Mouse (Mus musculus) cerebellum, adult 9-11 months (tissue): Measurements from ENCODE around the gene Sirt3.

Experiments used
- DNase-seq: peaks from one replicate; pipeline ENCODE4 v3.0.0; 2022

Gene Sirt3

DNA sequence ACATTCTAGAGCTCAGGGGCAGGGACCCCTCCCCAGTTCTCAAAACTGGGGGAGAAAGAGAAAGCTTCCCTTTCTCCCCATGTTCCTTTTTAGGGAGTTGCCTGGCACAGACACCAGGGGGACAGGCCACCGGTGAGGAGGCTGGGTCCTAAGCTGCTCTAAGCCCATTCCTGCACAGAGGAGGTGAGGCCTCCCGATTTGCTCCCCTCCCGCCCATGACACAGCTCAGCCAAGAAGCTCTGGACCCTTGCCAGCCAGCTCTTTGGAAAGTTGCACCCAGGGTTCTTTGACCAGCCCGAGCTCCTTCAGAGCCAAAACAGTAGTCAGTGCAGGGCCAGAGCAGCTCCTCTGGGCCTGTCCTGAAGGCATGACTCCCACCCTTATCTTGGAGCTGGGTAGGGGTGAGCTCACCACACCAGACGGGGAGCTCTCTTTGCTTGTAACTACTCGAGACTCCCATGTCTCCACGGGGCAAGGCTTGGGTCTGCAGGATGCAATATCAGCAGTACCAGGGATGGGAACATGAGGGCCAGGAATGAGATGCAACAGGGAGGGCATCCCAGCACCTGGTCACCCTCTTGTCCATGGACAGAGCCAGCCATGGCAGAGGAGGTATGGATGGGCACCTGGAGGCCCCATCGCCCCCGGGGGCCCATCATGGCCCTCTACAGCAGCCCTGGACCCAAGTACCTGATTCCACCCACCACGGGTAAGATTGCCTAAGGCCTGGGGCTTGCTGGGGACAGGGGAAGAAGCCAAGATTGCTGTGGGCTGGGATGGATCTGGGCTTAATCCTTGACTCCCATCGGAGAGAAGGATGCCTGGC lies 34.1 kb downstream of the Sirt3 start, which contains the start of gene Odf3:
TSS of gene Odf3 (plus strand) at position 51 of the 826 bp plus-strand sequence.
- no peak for DNase-seq

DNA sequence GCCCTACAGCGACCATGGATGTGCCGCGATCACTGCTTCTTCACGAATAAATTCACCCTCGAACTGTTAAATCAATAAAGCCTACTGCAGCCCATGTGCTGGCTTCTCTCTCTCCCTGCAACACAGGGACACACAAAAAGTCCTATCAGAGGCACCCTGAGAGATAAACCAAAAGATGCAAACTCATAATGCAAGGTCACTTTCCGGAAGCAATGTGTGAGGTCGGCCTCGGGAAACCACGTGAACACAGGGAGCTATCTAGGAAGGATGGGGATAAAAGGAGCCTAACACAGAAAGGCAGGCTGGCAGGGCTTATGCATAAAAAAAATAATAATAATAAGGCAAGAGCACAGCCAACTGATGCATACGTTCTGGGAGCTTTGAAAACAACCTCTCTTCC lies 35.4 kb downstream of the Sirt3 start:
- no peak for DNase-seq

DNA sequence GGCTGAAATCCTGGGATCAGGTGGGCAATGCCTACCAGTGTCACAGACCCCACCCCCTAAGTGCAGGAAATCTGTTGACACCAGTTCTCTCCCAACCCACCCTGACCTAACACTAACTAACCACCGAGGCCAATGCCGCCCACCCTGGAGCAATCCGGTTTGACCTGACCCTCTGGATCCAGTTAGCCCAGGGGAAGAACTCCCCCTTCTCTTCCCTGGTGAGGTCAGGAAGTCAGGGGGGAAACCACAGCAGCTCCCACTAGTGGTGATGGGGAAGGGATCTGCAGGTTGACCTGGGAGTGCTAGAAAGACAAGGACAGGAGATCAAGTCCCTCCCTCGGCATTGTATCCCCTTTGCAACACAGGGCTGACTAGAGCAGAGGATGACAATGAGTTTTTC lies 36.4 kb downstream of the Sirt3 start:
- DNase-seq = no peak

DNA sequence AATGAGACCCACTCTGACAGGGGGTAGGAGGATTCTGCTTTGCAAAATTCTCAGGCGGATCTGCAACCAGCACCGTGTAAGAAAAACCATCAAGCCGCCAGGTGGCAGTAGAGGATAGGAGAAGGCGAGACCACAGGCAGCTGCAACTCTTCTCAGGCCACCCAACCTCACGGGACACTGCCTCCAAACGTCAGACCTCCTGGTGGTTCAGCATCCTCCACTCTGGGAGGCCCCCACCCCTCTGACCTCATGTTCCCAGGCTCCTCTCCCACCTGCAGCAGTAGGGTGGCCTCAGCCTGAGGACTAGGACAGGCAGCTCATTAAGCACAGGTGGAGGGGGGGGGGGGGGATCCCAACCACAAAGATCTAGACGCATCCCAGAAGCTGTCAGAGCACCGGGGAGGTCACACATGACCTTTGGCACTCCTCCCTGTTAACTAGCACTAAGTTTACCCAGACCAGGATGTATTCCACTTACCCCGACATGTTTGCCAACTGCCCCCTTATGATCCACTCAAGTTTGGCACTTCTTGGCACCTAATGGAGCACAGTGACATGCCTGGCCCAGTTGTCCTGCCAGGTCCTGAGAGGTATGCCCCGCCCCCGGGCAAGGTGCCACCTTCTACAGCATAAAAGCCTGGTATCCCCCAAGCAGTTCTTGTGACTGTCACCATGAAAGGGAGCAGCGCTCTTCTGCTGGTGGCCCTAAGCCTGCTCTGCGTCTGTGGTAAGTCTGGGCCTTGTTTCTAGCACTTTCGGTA lies 37.0 kb downstream of the Sirt3 start, which contains the start of gene Scgb1c1:
TSS of gene Scgb1c1 (plus strand) at position 643 of the 761 bp plus-strand sequence.
- peak; percentile 80 for DNase-seq

DNA sequence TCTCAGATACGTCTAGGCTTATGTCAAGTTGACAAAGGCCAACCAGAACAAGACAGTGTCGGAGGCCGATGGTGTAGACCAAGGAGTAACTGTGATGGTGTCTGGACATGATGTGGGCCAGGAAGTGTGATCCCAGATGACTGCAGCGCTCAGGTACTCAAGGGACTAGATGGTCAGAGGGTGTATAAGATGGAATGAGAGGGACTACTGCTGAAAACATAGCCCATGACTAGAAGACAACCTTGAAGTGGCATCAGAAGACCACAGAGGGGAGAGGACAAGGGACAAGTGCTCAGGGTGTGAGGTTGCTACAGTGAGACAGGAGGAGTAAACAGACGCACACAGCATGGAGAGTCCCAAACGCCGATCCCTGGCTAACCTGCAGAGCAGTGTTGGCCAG lies 38.3 kb downstream of the Sirt3 start:
- no peak for DNase-seq

DNA sequence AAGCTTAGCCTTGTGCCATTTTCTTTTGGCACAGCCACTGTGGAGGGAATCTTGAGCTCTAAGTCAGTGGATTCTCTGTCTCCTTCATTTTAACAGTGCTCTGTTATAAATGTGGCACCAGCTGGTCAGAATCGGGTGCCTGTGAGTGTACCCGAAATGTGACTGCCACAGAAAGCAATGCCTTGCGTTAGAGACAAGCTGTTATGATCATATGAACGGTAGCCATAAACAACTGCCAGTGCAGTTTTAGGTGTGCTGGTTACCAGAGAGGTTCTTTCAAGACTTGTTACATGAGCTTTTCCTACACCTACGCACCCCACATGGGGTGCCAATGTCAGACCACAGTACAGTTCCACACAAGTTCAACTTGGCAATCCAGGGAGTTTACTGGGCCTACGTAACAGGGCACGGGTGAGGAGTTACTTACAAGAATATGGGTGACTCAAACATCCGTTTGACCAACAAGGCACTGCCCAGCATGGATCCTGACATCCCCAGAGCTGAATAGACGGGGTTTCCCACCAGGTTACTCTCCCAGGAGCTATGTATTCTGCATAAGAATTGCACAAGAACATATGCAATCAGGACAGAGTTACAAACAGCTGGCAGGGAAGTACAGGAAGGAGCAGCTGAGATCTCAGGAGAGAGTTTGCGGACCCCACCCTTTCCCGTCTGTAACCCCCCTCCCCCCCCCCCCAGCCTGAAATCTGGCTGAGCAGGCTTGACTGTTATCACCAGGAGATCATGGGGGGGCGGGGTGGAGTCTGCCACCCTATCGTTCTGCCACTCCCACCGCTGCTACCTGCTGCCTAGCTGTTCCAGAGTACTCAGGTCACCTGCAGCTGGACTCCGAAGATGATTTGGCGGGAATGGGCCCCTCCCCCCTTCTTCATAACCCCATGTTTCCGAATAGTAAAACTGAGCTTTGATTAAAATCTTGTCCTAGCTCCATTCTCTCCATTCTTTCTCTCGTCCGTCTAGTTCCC lies 41.1 kb downstream of the Sirt3 start:
- no peak for DNase-seq

DNA sequence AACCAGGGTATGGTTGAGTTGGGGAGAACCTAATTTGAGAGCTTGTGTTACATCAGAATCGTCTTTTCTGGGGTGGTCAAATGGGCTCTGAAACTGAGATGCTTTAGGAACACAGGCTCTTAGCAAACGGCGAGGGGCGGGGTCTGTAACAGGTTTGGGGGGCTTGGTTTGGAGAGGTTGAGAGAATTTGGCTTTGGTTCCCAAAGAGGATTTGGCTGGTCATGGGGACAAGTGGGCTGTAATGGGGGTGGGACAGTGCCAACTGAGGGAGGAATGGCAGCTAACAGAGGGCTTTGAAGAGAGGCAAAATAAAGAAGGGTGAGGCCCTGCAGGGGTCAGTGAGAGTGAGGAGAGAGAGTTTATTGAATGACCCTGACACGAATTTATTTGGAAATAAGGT lies 42.6 kb downstream of the Sirt3 start:
- DNase-seq = no peak

DNA sequence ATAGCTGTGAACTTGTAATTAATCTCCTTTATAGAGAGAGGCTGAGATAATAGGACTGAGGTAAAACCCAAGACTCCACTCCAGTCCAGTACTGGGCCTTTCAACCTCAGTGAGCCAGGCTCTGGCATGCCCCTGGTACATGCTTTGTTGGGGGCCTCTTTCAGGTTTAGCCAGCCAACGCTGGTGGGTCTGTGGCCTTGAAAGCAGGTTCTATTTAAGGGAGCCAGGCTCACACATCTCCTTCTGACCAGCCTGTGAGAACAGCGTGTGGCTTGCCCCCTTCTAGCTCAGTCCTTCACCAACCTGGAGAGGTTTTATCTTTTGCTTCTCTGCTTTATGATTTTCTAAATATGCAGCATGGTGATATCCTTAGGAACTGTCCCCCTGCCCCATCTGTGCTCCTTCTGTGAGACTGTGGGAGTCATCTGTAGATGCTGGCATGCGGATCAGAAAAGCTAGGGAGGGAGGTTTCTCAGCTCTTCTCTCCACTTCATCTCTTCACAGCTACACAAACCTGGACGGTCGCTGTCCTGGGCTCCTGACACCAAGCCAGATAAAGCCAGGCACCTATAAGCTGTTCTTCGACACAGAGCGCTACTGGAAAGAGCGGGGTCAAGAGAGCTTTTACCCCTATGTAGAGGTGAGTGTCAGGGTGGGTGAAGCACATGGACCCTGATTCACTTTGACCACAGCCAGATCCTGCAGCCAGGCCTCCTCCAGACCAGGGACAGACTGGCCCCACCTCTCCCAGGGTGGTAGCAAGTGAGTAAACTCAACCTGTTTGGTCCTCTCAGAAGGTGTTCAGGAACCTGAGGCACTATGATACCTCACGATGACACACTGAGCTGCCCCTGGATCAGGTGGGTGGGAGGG lies 45.6 kb downstream of the Sirt3 start:
- no peak for DNase-seq

DNA sequence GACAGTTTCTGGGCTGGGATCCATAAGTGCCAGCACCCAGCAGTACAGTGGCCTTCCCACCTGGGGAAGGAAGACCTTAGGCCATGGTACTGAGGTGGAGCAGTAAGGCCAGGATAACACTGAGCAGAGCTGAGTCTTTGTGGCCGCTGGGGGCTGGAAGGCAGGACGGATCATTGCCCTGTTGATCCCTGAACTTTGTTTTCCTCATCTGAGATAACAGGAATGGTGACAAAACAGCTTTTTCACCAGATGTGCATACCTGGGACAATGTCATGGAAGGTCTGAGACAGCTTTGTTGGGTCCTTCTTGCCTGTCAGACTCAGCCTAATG lies 46.4 kb downstream of the Sirt3 start:
- DNase-seq = no peak

DNA sequence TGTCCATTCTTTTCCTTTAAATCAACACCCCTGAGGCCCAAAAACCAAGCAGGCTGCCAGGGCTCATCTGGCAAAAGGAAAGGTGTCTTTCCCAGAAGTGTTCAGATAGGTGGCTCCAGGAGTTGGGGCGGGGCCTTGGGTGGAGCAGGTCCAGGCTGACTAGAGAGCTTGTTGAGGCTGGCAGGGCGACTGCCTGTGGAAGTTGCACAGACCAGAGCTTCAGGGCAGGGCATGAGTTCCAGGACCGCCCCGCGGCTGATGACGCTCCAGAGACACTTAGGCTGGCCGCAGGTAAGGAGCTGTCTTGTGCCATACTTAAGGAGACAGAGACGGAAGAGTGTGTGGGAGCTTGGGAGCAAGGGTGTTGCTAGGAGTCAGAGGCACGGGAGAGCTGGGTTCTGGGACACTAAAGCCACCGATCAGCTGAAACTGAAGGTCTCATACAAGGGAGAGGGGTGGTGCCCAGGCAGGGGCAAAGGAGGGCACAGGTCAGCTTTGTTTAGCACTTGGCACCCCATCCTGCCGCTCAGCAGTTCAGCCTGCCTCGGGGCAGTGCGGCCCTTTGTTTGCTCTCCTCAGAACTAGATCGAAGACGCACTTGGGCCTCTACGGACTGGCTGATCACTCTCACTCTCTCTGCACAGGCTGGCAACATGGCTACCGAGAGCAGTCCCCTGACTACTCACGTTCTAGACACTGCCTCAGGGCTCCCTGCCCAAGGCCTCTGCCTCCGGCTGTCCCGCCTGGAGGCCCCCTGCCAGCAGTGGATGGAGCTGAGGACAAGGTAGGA lies 46.9 kb downstream of the Sirt3 start, which contains the start of gene Urah:
TSS of gene Urah (plus strand) at position 51 of the 790 bp plus-strand sequence.
- DNase-seq = no peak

DNA sequence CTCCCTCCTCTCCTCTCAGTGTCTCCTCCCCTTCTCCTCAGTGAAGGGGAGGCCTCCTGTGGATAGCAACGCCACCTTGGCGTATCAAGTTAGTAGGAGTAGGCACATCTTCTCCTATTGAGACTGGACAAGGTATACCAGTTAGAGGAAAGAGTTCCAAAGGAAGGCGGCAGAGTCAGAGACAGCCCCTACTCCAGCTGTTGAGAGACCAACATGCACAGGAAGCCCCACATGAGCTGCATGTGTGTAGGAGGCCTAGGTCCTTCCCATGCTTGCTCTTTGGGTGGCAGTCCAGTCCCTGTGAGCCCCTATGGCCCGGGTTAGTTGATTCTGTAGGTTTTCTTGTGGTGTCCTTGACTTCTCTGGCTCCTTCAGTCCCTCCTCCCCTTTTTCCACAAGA lies 48.8 kb downstream of the Sirt3 start:
- DNase-seq = no peak

DNA sequence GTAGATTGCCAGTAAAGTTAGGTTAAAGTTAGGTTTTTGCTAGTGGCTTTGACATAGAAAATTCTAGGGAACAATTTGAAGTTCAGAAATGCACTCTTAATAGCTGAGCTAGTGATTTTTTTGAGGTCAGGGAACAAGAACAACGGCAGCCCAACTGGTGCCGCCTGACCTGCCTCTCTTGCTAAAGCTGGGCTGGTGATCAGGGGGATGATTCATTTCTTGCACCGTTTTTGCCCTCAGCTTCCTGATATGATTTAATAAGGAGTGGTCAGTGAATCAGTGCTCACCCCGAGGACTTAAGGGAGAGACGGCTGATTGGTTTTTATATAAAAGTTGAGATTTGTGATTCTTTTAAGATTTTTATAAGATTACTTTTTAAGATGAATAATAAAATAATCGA lies 50.7 kb downstream of the Sirt3 start:
- no peak for DNase-seq

DNA sequence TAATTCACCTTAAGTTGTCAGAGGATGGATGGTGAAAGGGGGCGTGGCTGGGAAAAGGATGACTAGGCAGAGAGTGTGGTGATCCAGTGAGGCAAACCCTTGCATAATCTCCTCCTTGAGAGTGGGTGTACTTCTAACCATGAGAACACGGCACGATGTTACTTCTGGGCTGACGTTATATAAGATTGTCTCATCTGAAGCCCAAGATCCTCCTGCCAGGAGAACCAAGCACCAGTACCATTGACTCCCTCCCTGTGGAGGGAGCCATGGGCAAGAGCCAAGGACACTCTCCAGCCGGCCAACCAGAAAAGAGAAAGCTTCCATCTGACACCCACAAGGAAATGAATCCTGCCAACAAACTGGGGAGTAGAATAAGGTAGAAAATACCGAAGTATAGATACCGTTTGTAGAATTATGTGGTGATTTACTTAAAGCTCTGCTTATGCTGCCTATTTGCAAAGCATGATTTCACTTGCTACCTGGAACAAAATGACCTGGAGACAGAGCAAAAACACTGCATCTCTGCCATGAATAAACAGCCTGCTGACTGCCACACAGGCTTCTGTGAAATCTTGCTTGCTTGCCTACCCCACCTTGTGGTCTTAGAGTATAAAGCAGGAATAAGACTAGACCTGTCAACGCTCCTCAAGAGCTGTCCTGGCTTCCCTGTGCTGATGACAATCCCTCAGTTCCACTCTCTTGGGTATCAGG lies 53.8 kb downstream of the Sirt3 start:
- DNase-seq = peak; percentile 83

DNA sequence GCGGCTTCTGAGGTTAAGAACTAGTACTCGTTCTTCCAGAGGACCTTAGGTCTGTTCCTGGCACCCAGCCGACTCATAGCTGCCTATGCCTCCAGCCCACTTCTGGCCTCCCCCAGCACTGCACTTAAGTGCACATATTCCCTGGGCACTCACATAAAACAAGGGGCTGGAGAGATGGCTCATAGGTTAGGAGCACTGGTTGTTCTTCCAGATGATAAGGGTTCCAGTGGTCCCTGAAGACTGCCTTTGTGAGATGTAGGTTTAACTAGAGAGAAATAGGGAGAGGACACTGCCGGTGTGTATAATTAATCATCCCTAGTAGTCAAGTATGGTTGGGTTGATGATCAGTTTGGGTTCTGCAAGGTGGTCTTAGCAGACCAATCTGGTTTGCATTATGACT lies 59.4 kb downstream of the Sirt3 start:
- DNase-seq = no peak

DNA sequence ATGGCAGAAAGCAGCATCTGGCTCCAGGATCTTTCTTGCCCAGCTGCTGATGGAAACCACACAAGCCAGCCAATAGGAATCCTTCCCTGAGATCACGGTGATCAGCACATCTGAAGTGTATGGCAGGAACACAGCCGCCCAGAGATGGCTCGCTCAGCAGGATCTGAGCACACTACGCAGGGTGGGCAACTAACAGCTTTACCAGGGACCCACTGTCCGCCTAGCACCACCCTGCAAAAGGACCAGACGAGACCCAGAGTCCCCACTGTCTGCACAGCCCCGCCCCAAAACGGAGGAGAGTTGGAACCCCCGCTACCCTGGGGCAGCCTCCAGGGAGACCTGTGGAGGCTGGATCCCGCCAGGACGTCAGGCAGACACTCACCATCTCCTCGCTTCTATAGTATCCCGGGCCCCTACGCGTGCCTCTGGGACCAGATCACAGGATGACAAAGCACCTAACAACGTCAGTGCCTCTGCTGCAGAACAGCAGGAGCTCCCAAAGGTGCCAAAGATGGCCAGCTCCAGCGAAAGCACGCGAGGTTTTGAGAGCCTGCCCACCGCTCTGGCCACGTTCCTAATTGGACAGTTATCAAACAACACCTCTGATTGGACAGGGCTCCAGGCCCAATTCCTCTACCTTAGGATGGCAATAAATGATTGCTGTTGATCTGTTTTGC lies 60.3 kb downstream of the Sirt3 start, which contains the start of gene Zfp941:
TSS of gene Zfp941 (minus strand) at position 526 of the 677 bp plus-strand sequence.
- DNase-seq = peak; percentile 89

DNA sequence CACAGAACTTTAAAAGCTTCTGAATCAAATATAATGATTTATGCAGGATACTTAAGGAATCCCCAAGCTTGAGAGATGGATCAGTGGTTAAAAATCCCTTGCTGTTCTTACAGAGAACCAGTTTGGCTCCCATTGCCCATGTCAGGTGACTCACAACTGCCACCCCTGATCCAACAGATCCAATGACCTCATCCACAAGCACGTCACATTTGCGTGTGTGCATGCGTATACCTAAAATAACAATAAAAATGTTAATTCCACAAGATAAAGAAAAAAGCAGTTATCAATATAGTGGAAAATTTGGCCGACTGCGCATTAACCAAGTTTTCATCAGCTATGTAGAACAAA lies 60.8 kb downstream of the Sirt3 start:
- peak; percentile 52 for DNase-seq

DNA sequence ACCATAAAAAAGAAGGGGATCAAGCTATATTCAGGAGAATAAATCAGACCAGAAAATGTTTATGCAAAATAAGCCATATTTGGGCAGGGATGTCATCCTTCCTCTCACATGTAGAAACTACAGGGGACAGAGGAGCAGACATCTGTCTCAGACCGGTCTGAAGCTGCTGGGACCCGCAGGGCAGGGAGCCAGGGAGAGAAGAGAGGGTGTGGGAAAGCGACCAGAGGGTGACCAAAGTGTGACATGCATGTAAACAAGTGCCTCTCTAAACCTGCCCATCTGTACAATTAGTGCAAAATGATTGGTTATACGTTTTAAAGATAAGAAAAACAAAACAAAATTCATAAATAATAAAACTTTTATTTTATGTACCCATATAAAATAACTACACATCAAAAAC lies 61.9 kb downstream of the Sirt3 start:
- no peak for DNase-seq
